Mouse (Mus musculus) regulatory T cell (primary cell): ENCODE measurements at regions not wholly inside any gene's neighbourhood (a gene's known extent, or its start where the extent isn't known, plus 50 kb on each side); places are given as distances from the start of the nearest gene placed in this dataset.

Experiments used
- in situ Hi-C: fragments of 300-600 bp; cut with MboI, MseI; formaldehyde crosslinking; loops from one replicate; pipeline ENCODE4 v1.15.1; 2025; ENCODE audit warnings: high pct_unique_total_duplicates

- in situ Hi-C loops = loop anchor here (5.0 kb wide), 1 partner anchor 1227 kb away; no protein-coding TSS in a partner anchor
Observed at GRCm38 (mm10) chr12:20614766-20615165, 375.5 kb upstream of the Asap2 start.
